Comparison of ENCODE assay signal across 9 mouse cellular contexts in the genomic region with DNA sequence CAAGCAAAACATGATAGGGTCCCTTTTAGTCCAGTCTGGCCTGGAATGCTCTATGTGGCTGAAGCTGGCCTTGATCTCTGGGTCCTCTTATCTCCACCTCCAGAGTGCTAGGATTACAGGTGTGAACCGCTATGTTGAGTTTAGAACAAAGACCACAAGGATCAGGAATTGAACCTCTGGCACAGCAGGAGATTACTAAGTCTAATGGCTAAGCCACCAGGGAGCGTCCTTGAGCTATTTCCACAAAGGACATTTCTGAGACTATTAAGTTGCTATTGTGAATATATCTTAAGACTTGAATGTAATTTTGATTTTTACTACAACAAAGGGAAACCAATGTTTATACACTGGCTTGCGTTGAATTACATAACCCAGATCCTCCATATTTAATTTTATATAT. TPM values are rescaled to one million over a fixed set of nuclear protein-coding genes. Genes with fewer than 3 reads are reported as not detected.
A peak's percentile ranks its signal among the peaks of the same experiment; 100 is the strongest.
DNase-seq lines count a peak whose midpoint lies in the region; ATAC-seq lines count a peak whose summit lies in the region.
"Had no signal": no experiment of that assay in that cellular context is flagged by ENCODE, and none has a peak within 500 bp of the region (broad histone marks: within the 10 kb centered on the region; RNA-seq: fewer than 3 reads in every experiment).

No protein-coding gene starts in this region.

- peak; percentile 36 for DNase-seq in hindbrain, embryonic 14.5 days (ENCODE audit: low spot score)
- peak; percentile 23 for DNase-seq in urinary bladder, postnatal 14 days (ENCODE audit: low spot score)
- DNase-seq in urinary bladder, postnatal 4 days (ENCODE audit: low spot score in 2 of 2): no peak
- peak; percentile 55 to 67 for DNase-seq in heart, postnatal 36 days
- peak; percentile 33 for DNase-seq in retina, postnatal 1 day
- DNase-seq in midbrain, embryonic 11.5 days (ENCODE audit: low spot score, missing footprints): no peak
- DNase-seq in cerebellum, postnatal 4 days (ENCODE audit: low spot score in 2 of 2): no peak

- H3K4me2 ChIP-seq in hindbrain, embryonic 14.5 days (replicated peaks): no peak overlapping the region
- no peak overlapping the region for H3K4me2 ChIP-seq in hindbrain, embryonic 12.5 days (replicated peaks)
- H3K4me2 ChIP-seq in midbrain, embryonic 11.5 days: no peak overlapping the region
- H3K4me2 ChIP-seq: limb, embryonic 15.5 days had no signal

- H3K9ac ChIP-seq in hindbrain, embryonic 14.5 days: no peak overlapping the region
- H3K9ac ChIP-seq in hindbrain, embryonic 12.5 days: no peak overlapping the region
- H3K9ac ChIP-seq in midbrain, embryonic 11.5 days (ENCODE audit: low read length): no peak overlapping the region
- H3K9ac ChIP-seq: limb, embryonic 15.5 days had no signal

- no peak overlapping the region for H3K4me3 ChIP-seq in hindbrain, embryonic 14.5 days (replicated peaks; ENCODE audit: low read length)
- H3K4me3 ChIP-seq in hindbrain, embryonic 12.5 days: no peak overlapping the region
- no peak overlapping the region for H3K4me3 ChIP-seq in midbrain, embryonic 11.5 days (ENCODE audit: low read depth, low read length)
- H3K4me3 ChIP-seq: limb, embryonic 15.5 days had no signal

- WGBS in hindbrain, embryonic 14.5 days: 57% methylated on average over 3 of the region's 3 CpGs
- WGBS in hindbrain, embryonic 12.5 days: 66% methylated on average over 3 of the region's 3 CpGs
- 44% methylated on average over 3 of the region's 3 CpGs for WGBS in midbrain, embryonic 11.5 days

- H3K4me1 ChIP-seq in hindbrain, embryonic 14.5 days (replicated peaks; ENCODE audit: control insufficient read depth, insufficient read depth, low read length): no peaks in the 10 kb centered on the region
- H3K4me1 ChIP-seq in hindbrain, embryonic 12.5 days: no peaks in the 10 kb centered on the region
- no peaks in the 10 kb centered on the region for H3K4me1 ChIP-seq in midbrain, embryonic 11.5 days (ENCODE audit: control insufficient read depth, insufficient read depth, low read length)
- H3K4me1 ChIP-seq: limb, embryonic 15.5 days had no signal

- H3K36me3 ChIP-seq in hindbrain, embryonic 14.5 days (replicated peaks; ENCODE audit: control insufficient read depth, insufficient read depth): no peaks in the 10 kb centered on the region
- no peaks in the 10 kb centered on the region for H3K36me3 ChIP-seq in hindbrain, embryonic 12.5 days
- H3K36me3 ChIP-seq in midbrain, embryonic 11.5 days (ENCODE audit: control insufficient read depth, insufficient read depth, low read length): no peaks in the 10 kb centered on the region
- H3K36me3 ChIP-seq: limb, embryonic 15.5 days had no signal

- H3K9me3 ChIP-seq in hindbrain, embryonic 14.5 days (ENCODE audit: control insufficient read depth, low read length): no peaks in the 10 kb centered on the region
- H3K9me3 ChIP-seq in hindbrain, embryonic 12.5 days (replicated peaks): no peaks in the 10 kb centered on the region
- H3K9me3 ChIP-seq in midbrain, embryonic 11.5 days (ENCODE audit: control insufficient read depth, low read length): no peaks in the 10 kb centered on the region
- H3K9me3 ChIP-seq: limb, embryonic 15.5 days had no signal

- intact Hi-C loops in heart, postnatal 36 days (cut with DNase I): loop anchor here (1.0 to 5.0 kb wide), 5 partner anchors 28 to 430 kb away; no protein-coding TSS in a partner anchor

- no peak for ATAC-seq in hindbrain, embryonic 14.5 days (ENCODE audit: low FRiP score)
- no peak for ATAC-seq in hindbrain, embryonic 12.5 days (ENCODE audit: low FRiP score)
- no peak for ATAC-seq in midbrain, embryonic 11.5 days (ENCODE audit: low FRiP score)

- H3K27me3 ChIP-seq in hindbrain, embryonic 14.5 days (ENCODE audit: control insufficient read depth, insufficient read depth, low read length): no peaks in the 10 kb centered on the region
- 0 out of 2 replicates have a peak, but pooled peaks cover 3% of the 10 kb centered on the region for H3K27me3 ChIP-seq in hindbrain, embryonic 12.5 days
- no peaks in the 10 kb centered on the region for H3K27me3 ChIP-seq in midbrain, embryonic 11.5 days (ENCODE audit: control insufficient read depth, insufficient read depth, low read length)
- H3K27me3 ChIP-seq: limb, embryonic 15.5 days had no signal

- H3K27ac ChIP-seq in hindbrain, embryonic 14.5 days: no peak overlapping the region
- H3K27ac ChIP-seq in hindbrain, embryonic 12.5 days: no peak overlapping the region
- no peak overlapping the region for H3K27ac ChIP-seq in midbrain, embryonic 11.5 days (ENCODE audit: low read depth, low read length)
- H3K27ac ChIP-seq: limb, embryonic 15.5 days had no signal

RNA-seq across cellular contexts. Expression of a gene that starts 13.0 kb away (rescaled TPM):
- polyA plus RNA-seq in hindbrain, embryonic 14.5 days (2014; fragmentation: Nextera tagmentation; extraction: Ambion mirVana): 0.86 and 0.97 TPM in 2 replicates
- polyA plus RNA-seq in hindbrain, embryonic 12.5 days (2016; fragmentation: Nextera tagmentation; extraction: Ambion mirVana): 0.30 and 0.47 TPM in 2 replicates
- total RNA-seq in heart, postnatal 36 days (2021): under 1 TPM; 0.97 to 0.98 TPM
- 0.57 and 0.72 TPM in 2 replicates for polyA plus RNA-seq in midbrain, embryonic 11.5 days (2014; fragmentation: Nextera tagmentation; extraction: Ambion mirVana)

Comparison
In these comparisons a context has a peak if more than half of its experiments do, and no peak if none do; other contexts are left out.
1. DNase-seq: peak in hindbrain, embryonic 14.5 days (single experiment), urinary bladder, postnatal 14 days (single experiment), heart, postnatal 36 days (2 of 2) and retina, postnatal 1 day (single experiment); none in urinary bladder, postnatal 4 days (0 of 2), midbrain, embryonic 11.5 days (single experiment) and cerebellum, postnatal 4 days (0 of 2).